Mouse (Mus musculus): ENCODE data around the gene Itsn1.

Gene Itsn1

DNA sequence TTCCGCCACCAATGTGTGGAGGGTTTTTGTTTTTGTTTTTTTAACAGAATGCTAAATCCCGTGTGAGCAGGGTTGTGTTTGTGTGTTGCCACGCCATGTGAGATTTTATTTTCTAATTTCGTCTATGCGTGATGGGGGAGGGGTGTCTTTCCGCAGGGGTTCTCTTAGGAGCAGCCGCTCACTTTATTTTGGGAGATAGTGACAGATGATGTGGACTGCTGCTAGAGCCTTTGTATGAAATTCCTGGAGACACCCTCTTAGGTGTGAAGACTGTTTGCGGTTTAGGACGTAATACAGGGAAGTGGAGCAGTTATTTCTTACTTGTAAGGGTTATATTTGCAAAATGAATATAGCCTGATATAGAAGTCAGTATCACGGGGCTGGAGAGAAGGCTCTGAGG is 176.9 kb downstream of the Itsn1 start:
- 47% methylated on average over 10 of the region's 10 CpGs for WGBS

DNA sequence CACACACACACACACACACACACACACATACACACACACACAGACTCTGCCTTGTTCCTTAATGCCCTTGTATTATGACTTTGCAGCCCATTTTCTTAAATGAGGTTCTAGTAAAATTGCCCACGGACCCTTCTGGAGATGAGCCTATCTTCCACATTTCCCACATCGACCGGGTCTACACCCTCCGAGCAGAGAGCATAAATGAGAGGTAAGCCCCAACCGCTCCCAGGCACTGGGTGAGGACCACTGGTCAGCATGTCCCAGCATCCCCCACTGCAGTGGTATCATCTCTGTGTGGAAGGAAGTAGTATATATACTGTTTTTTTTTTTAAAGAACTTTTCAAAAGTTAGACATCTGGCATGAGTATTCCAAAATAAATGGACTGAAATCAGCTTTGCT is 177.6 kb downstream of the Itsn1 start:
- WGBS: 55% methylated on average over 5 of the region's 5 CpGs

DNA sequence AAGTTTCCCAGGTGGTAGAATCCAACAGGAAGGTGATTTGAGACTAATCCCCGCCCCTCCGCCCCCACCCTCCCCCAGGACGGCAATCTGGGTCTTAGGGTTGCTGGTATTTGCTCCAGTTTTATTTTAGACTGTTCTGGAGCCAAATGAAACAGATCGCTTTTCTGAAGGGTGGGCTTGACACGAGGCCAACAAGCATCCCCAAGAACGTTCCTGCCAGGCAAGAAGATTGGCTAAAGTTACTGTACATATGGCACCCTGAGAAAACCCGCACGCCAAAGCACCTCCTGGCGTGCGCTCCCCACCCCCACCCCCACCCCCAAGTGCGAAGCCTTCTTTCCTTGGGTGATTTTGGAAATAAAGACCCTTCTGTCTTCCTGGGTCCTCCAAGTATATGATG is 178.1 kb downstream of the Itsn1 start:
- 34% methylated on average over 11 of the region's 11 CpGs for whole genome bisulfite sequencing

DNA sequence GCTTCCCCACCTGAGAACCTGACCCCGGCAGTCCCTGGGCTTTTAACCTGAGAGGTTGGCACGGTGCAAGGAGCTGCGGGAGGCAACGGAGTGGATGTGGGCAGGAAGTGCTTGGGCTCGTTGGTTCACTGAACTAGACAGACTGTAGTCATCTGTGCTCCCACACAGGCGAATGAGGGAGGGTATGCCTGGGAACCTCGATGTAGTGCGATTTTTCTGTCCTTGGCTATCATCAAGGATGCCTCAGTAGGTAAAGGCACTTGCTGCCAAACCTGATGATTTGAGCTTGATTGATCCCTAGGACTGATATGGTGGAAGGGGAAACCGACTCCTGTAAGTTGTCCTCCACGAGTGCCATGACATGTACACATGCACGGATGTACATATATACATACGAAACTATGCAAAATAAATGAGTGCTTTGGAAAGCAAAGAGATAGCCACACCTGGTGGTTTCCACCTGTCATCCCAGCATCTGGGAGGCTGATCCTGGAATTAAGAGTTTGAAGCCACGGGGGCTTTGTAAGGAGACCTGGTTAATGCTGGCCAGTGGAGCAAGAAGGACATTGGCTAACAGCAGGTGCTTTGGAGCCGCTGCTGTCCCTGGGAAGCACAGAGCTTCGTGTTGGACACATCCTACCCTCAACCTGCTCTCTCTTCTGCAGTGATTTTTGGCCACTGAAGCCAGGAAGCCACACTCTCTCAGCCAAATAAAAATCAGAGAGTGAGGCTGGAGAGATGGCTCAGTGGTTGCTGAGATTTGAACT is 180.7 kb downstream of the Itsn1 start:
- 80% methylated on average over 15 of the region's 15 CpGs for WGBS

DNA sequence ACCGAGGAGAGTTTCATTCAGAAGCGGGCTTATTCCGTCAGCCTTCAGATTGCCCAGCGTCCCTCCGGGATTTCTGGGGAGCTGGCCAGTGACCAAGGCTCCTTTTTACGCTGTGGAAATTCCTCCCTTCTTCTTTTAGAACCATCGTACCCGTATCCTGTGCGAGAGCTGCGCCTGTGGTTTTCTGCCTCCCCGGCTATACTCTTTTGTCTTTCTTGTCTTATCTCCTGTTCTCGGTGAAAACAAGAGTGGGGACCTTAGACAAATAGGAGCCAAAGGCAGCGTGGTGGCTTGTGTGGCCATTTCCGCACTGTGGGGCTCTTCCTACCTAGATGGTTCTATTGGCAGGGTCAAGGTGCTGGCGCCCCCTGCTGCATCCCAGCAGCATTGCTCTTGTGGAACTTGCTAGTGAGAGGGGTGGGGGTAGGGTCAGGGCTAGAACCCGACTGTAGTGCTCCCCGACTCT is 188.6 kb downstream of the Itsn1 start:
- WGBS: 2% methylated on average over 17 of the region's 17 CpGs

DNA sequence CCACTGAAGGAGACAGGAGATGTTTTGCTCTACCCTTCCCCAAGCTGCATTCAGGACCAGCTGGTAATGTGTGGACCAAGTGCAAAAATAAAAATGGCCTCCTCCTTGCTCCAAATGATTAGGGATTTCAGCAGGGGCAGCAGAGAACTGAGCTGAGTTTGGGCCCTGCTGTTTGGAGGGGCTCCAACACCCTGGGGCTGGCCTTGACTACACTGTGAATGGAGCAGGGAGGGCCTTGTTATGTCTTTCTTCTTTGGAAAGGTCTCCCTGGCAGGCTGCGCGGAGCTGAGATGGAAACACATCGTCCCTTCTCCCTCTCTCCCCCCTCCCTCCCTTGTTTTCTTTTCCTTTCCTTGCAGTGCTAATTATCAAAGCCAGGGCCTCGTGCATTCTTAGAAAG is 189.4 kb downstream of the Itsn1 start:
- WGBS: 57% methylated on average over 4 of the region's 4 CpGs

DNA sequence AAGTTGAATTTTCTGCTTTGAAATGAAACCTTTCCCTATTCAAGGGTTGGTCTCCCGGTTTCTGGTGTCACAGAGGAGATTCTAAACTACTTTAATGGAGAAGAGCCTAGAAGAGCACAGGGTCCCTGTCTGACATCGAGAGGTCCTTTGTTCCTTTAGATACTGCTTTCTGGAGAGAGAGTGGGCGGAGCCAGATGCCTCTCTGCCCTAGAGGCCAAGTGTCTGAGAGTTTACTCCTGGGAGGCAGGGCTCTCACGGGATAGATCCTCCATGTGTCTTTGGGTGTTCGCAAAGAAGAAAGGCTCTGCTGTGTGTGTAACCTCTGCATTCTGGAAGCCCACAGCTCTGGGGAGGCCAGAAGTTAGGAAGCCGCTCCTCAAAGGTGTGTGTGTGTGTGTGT is 190.0 kb downstream of the Itsn1 start:
- WGBS: 70% methylated on average over 6 of the region's 6 CpGs

DNA sequence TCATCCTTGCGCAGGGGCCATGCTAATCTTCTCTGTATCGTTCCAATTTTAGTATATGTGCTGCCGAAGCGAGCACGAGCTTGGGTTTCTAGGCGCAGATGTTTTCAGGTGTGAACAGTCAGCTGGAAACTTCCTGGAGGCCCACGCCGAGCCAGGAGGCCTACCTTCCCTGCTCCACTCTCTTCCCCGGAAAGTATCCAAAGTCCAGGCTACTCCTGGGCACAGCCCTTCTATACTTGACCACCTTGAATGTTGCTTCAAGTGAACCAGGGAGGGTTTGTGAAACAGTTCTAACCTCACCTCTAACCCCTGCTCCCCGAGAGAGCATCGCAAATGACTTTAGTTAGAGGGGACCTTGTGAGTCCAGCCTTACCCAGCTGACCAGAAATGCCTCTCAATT is 192.3 kb downstream of the Itsn1 start:
- 88% methylated on average over 11 of the region's 11 CpGs for WGBS

DNA sequence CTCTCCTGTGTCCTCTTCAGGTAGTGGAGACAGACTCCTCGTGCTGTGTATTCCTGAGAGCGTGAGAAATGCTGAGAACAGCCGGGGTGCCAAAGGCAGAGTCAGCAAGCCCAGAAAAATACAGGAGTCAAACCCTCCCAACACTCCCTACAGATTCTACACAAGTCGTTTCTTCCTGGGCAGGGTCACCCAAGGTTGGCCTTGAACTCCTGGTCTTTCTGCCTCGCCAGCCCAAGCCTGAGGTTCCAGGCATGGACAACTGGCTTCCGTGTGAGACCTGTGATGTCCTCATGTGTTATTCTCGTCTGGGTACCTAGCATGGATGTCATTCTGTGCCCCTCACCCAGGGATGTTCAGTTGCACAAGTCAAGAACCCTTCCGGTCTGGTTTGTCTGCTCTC is 193.9 kb downstream of the Itsn1 start:
- 69% methylated on average over 8 of the region's 8 CpGs for WGBS

DNA sequence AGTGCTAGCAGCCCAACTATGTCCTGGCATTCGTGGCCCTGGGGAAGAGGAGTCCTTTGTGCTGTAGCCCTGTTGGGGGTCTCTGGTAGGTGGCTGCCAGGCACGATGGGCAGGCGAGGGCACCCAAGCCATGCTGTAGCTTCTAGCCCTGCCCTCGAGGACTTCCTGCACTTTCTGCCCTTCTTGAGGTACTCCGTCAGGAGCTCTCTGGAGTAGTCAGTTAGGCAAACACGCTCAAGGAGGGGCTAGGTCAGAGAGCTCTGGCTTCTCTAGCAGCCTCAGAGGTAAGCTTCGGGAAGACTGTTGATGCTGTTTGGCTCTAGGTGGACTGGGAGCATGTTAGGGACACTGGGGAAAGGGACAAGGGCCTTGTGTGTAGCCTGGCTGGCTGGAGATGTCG is 195.3 kb downstream of the Itsn1 start:
- WGBS: 86% methylated on average over 8 of the region's 8 CpGs

DNA sequence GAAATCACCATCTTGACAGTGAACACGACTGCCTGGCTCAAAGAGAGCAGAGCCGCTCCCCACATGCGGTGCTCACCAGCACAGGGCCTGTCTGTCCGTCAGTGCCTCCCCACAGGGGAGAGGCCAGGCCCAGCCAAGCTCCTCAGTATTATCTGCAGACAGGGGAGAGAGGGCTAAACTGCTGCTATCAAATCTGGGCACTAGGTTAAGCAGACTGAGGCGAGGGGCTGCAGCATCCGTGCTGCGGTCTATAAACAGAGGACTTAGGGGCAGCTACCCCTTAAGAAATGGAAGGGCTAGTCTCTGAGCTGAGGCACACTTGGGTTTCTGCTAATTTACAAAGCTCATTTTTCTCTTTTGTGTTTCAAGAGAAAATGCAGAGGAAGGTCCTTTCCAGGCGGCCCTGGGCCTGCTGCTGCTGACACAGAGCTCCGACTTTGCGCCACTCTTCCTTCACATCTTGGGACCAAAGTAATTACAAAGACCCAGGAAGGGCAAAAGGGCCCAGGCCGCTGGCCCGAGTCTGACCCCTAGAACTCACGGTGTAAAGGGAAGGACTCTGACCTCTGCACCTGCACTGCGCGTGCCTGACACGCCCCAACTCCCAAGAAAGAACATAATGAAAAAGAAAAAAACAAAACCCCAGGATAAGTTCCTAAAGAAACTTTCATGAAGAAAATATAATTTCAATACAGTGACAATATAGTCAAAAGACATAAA is 199.0 kb downstream of the Itsn1 start:
- 90% methylated on average over 16 of the region's 16 CpGs for WGBS

DNA sequence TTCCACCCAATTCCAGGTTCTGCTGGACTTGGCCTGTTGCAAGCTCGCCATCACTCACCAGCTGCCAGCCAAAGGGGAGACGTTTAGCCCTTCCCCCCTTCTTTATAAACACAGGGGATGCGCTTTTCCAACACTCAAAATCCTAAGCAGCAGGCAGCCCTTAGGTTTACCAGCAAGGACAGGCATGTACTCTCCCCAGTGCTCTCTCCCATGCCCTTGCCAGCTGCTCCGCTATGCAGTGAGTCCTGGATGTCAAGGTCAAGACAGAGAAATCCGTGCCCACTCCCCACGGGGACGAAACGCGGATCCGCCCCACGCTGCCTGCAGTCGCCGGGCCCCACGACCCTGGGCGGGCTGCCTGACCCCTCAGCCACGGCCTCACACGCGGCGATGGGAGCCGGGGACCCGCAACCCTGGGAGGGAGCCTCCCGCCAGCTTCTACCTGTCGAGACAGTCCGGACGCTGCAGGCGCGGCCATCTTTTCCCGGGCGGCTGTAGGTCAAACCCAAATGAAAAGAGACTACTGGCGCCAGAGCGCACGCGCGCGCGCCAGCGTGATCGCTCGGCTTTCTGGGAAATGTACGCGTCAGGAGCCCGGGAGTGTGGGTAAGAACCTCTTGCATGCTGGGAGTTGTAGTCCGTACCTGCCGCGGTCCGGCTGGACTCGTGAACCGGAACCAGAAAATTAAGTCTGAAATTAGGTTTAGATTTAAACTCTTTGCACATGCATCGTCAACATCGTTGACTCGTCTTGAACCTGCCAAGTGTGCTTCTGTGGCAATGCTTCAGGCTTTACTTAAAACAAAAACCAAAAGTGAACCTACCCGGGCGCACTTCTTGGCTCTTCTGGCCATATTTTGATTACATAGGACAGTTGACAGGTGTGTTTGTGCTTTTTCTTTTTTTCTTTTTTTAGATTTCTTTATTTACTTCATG is 202.3 kb downstream of the Itsn1 start:
- WGBS: under 1% methylated on average over 53 of the region's 53 CpGs

DNA sequence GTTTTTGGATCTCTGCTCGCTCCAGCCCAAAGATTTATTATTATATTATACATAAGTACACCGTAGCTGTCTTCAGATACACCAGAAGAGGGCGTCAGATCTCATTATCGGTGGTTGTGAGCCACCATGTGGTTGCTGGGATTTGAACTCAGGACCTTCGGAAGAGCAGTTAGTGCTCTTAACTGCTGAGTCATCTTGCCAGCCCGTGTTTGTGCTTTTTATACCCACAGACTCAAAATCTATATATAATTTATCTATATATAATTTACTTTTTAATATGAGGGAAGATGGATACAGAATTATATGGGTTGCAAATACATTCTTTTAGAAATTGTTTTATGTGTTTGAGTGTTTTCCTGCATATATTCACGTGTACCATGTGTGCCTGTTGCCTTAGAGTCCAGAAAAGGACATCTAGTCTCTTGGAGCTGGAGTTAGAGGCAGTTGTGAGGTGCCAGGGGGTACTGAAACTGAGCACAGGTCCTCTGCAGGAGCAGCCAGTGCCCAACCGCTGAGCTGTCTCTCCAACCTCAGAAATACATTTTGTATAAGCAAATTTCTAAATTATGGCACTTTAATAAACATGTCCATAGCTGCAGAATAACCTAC is 203.1 kb downstream of the Itsn1 start:
- 37% methylated on average over 8 of the region's 8 CpGs for WGBS

DNA sequence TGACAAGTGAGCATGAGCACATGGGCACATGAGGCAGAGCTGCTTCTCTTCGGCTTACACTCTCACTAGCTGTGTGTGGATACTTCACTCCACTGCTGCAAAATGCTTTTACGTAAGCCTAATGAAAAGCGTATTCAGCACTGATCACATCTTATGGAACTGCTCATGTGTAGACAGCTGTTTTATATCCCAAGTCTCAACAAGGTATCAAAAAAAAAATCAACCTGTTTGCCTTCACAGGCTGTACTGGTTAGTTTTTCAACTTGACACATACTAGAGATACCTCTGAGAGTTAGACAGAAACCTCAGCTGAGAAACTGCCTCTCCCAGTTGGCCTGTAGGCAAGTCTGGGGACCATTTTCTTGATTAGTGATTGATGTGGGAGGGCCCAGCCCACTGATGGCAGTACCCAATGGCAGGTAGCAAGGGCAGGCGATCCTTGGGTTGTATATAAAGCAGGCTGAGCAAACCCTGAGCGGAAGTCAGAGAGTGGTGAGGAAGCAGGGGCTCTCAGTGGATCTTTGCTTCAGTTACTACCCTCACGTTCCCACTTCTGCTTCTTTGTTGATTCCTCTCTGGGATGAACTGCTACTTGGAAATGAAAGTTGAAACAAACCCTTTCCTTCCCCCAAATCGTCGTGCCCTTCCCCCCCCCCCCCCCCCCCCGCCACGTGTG is 203.9 kb downstream of the Itsn1 start:
- WGBS: 60% methylated on average over 7 of the region's 10 CpGs

DNA sequence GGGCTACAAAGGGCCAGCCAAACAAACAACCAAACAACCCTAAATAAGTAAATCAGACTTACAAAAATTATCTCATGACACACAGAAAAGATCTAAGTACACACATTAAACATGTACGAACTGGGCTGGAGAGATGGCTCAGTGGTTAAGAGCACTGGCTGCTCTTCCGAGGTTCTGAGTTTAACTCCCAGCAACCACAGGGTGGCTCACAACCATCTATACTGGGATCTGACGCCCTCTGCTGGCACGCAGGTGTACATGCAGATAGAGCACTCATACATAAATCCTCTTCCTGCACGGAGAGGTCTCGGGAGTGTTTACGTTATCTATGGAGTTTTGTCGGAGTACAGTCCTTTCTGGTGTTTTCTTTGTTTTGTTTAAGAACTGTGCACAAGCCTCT is 206.0 kb downstream of the Itsn1 start:
- WGBS: 33% methylated on average over 8 of the region's 8 CpGs

DNA sequence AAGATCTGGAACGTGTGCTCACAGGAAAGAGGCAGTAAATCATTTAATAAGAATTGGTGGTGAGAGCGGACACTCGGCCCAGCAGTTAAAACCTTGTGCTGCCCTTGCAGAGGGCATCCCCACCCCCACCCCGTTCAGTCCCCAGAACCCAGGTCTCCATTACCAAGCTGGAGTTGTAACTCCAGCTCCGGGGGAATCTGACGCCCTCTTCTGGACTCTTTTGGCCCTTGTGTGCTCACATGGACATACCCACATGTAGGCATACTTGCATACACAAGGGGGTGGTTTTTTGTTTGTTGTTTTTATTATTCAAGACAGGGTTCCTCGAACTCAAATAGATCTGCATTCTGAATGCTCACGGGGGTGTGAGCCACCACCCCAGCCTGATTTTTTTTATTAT is 206.6 kb downstream of the Itsn1 start:
- 62% methylated on average over 8 of the region's 8 CpGs for WGBS

DNA sequence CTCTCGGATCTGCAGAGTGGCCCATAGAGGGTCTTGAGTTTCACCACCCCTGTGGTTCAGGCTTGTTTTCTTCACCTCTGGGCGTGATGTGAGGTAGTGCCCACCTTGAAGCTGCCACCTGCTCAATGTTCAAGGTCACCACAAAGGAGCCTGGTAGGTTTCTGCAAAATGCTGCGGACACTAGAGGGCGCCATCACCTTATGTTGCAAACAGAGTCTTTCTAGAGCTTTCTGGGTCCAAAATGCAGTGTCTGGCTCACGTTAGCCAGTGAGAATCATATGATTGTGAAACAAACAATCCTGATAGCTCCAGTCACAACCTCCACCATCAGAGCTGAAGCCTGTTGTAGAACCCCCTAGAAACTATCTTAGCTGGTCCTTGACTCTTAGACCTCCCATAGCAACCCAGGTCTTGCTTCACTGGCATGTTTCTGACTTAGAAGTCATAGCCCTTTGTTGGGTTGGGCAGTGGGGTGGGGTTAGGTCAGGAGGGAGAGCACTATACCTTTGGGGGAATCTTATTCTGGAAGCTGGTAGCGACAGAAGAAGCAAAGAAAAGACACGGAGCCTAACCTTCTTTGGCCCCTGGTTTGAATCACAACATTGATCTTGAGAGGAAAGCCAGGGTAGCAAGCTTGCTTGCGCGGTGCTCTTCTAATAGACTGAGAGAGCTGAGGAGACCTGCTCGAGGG is 207.4 kb downstream of the Itsn1 start:
- 50% methylated on average over 10 of the region's 10 CpGs for WGBS

DNA sequence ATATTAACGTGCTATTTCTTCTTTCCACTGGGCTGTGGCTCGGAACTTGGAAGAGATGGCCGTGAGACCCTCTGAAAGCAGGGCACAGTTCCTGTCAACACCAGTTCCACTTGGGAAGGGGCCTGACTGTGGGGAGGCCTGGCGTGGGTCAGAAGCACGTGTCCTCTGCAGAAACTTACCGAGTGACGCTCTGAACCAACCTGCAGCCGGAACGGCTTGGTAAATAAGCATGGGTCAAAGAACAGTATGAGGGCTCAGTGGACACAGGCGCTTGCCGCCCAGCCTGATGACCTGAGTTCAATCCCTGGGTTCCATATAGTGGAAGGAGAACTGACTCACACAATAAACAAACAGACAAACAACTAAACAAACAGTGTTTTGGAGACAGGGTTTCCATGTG is 208.2 kb downstream of the Itsn1 start:
- 94% methylated on average over 11 of the region's 11 CpGs for WGBS

DNA sequence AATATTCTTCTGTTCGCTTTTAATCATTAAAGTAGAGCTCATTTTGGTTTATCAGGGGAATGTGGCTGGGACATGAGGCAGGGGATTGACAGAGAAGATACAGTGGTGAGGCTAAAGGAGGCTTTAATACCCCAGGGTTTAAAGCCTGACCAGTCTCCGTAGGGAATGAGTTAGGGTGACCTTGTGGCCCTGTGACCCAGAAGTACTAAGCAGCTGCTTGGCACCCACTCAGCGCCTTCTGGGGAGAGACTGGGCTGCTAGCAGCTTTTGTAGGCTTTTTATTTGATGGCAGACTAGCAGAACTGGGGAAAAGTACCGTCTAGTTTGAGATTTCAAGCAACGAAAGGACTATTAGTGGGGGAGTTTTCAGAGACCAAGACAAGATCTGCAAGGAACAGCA is 209.1 kb downstream of the Itsn1 start:
- WGBS: 81% methylated on average over 5 of the region's 5 CpGs

DNA sequence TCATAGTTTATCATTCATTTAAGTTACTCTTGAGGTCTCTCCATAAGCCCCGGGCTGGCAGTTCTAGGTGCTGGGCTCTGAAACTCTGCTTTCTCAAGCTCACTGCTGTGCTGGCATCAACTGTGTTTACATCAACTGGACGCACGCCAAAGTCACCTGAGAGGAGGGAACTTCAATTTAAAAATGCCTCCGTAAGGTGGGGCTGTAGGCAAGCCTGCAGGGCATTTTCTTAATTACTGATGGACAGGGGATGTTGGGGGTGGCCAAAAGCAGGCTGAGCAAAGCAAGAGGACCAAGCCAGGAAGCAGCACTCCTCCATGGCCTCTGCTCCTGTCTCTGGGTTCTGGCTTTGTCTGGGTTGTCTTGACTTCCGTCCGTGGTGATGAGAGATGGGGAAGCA is 211.6 kb downstream of the Itsn1 start:
- WGBS: 82% methylated on average over 6 of the region's 6 CpGs

DNA sequence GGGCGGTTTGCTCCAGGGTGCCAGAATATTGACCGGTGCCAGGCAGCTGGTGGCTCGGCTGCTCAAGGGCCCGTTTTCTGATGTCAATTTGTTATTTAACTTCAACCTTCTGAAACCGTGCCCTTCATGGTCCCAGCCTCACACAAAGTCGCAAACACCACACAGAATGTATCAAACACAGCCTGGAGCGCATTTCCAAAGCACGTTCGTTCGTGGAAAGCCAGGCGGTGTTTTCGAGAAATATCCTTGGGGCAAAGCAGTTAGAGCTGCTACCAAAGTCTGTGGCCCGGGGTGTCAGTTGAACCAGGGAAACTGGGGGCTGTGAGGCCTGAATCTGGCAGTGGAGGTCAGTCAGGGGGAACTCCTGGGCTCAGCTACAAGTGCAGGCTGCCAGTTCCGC is 213.1 kb downstream of the Itsn1 start:
- 88% methylated on average over 14 of the region's 14 CpGs for WGBS

All from cerebral cortex, adult 2 months (tissue).